Mouse (Mus musculus) kidney, postnatal 0 days (tissue): Measurements from ENCODE around the gene Mtif3. TPM values are rescaled to one million over a fixed set of nuclear protein-coding genes. Genes with fewer than 3 reads are reported as not detected.

Source experiments
- ATAC-seq: fragments of 200-750 bp; cut with Nextera tagmentation; replicated peaks from 2 replicates; pipeline ENCODE4 v1.8.0; 2017; ENCODE audit warnings: low read depth, moderate number of reproducible peaks, moderate TSS enrichment, moderate library complexity; ENCODE audit not compliant: low FRiP score
- DNase-seq: peaks from one replicate; pipeline ENCODE4 v3.0.0-alpha.2; 2016; ENCODE audit warnings: low spot score
- H3K27ac ChIP-seq: fragments of 300-500 bp; sonication (generic); 2 replicates; pipeline ENCODE4 v1.5.1; 2014; ENCODE audit warnings: mild to moderate bottlenecking
- H3K27me3 ChIP-seq: fragments of 300-500 bp; sonication (generic); 2 replicates; pipeline ENCODE4 v1.6.1; 2014; ENCODE audit warnings: low read length, mixed read lengths; ENCODE audit not compliant: insufficient read depth
- H3K36me3 ChIP-seq: fragments of 300-500 bp; sonication (generic); 2 replicates; pipeline ENCODE4 v1.6.1; 2014; ENCODE audit warnings: low read length, mixed read lengths; ENCODE audit not compliant: insufficient read depth
- H3K4me1 ChIP-seq: fragments of 300-500 bp; sonication (generic); replicated peaks from 2 replicates; pipeline ENCODE4 v1.6.1; 2014; ENCODE audit warnings: antibody characterized with exemption, low read length, mixed read lengths; ENCODE audit not compliant: insufficient read depth
- H3K4me2 ChIP-seq: fragments of 300-500 bp; sonication (generic); 2 replicates; pipeline ENCODE4 v1.6.1; 2014; ENCODE audit warnings: mild to moderate bottlenecking, low read length, moderate library complexity, mixed read lengths
- H3K4me3 ChIP-seq: fragments of 300-500 bp; sonication (generic); replicated peaks from 2 replicates; pipeline ENCODE4 v1.5.1; 2014; ENCODE audit warnings: low read depth, low read length
- H3K9ac ChIP-seq: fragments of 300-500 bp; sonication (generic); 2 replicates; pipeline ENCODE4 v1.6.1; 2014; ENCODE audit warnings: low read depth, low read length
- H3K9me3 ChIP-seq: fragments of 300-500 bp; sonication (generic); replicated peaks from 2 replicates; pipeline ENCODE4 v1.6.1; 2016; ENCODE audit warnings: low read length, inconsistent platforms, mixed read lengths
- CTCF ChIP-seq: IDR thresholded peaks from 2 replicates; pipeline ENCODE4 v1.5.1; 2016; ENCODE audit warnings: antibody characterized with exemption, low read depth, mild to moderate bottlenecking, moderate library complexity
- whole genome bisulfite sequencing: fragments of 180-500 bp; shearing (Covaris S2); extraction: QIAGEN DNeasy Blood & Tissue Kit; methylation state at CpG from one replicate; pipeline ENCODE4 v1.1.7; 2014; 5-methylcytosine and 5-hydroxymethylcytosine counted together
- polyA plus RNA-seq: library from polyadenylated mRNA; unstranded; fragments of >200 nt; fragmentation: Nextera tagmentation; extraction: Ambion mirVana; gene quantifications from 2 replicates; pipeline ENCODE4 v1.2.1, GENCODE M21; 2015

Gene Mtif3
- polyA plus RNA-seq, 1 experiment from 2014 or later: 32.3 TPM

DNA sequence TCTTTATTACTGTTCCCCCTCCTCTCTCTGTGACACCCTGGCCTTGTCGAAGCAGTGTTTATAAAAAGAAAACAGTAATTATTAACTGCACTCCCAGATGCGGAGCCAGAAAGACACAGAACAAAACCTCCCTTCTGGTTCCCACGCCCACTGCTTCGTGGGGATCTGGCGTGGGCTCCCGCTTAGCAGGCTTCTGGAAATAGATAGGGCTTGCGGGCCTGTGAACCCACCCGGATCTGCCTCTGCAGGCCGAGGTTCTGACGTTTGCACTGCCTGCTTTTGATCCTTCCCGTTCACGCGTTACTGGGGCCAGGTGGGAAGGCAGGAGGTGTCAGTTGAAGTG, 11.2 kb upstream of the Mtif3 start:
- Histone ChIP-seq H3K27me3 (no peaks in the 10 kb centered on the region), H3K36me3 (no peaks in the 10 kb centered on the region), H3K27ac (peak overlapping the region; percentile 60), H3K4me1 (peaks cover 11% of the 10 kb centered on the region), H3K9ac (no peak overlapping the region), H3K4me3 (no peak overlapping the region), H3K4me2 (peak overlapping the region; percentile 23), H3K9me3 (no peaks in the 10 kb centered on the region)
- no peak for DNase-seq
- WGBS: 21% methylated on average over 13 of the region's 13 CpGs
- no peak for ATAC-seq
- TF ChIP-seq CTCF: no peak

- Histone ChIP-seq H3K9me3 (no peaks in the 10 kb centered on the region), H3K4me1 (peaks cover 11% of the 10 kb centered on the region), H3K4me2 (peak overlapping the region; percentile 23; the same call in 1 of the 2 replicates), H3K9ac (no peak overlapping the region), H3K27ac (0 out of 2 replicates have a peak overlapping the region, but pooled peaks have one; percentile 31), H3K4me3 (no peak overlapping the region), H3K27me3 (no peaks in the 10 kb centered on the region), H3K36me3 (no peaks in the 10 kb centered on the region)
- ATAC-seq (peak; percentile 64), DNase-seq (peak; percentile 67)
- WGBS: 48% methylated on average over 25 of the region's 25 CpGs
- TF ChIP-seq CTCF: no peak
These were observed 10.5 kb upstream of the Mtif3 start for GRCm38 (mm10) chr5:146973858-146974780.

- Histone ChIP-seq H3K9ac (no peak overlapping the region), H3K9me3 (no peaks in the 10 kb centered on the region), H3K4me2 (no peak overlapping the region), H3K4me1 (peaks cover 11% of the 10 kb centered on the region), H3K27ac (no peak overlapping the region), H3K36me3 (no peaks in the 10 kb centered on the region), H3K4me3 (no peak overlapping the region), H3K27me3 (no peaks in the 10 kb centered on the region)
- no peak for TF ChIP-seq CTCF
- ATAC-seq: peak; percentile 51; the same call in 1 of the 2 replicates
- no peak for DNase-seq
- 65% methylated on average over 9 of the region's 9 CpGs for WGBS
These were observed 9.8 kb upstream of the Mtif3 start for GRCm38 (mm10) chr5:146973353-146973752.

GRCm38 (mm10) chr5:146971776-146972561, 8.4 kb upstream of the Mtif3 start:
- Histone ChIP-seq H3K9me3 (no peaks in the 10 kb centered on the region), H3K36me3 (no peaks in the 10 kb centered on the region), H3K4me1 (peaks cover 11% of the 10 kb centered on the region), H3K4me2 (no peak overlapping the region), H3K4me3 (no peak overlapping the region), H3K27ac (no peak overlapping the region), H3K9ac (no peak overlapping the region), H3K27me3 (no peaks in the 10 kb centered on the region)
- no peak for ATAC-seq
- no peak for DNase-seq
- TF ChIP-seq CTCF: no peak
- WGBS: 37% methylated on average over 10 of the region's 10 CpGs

DNA sequence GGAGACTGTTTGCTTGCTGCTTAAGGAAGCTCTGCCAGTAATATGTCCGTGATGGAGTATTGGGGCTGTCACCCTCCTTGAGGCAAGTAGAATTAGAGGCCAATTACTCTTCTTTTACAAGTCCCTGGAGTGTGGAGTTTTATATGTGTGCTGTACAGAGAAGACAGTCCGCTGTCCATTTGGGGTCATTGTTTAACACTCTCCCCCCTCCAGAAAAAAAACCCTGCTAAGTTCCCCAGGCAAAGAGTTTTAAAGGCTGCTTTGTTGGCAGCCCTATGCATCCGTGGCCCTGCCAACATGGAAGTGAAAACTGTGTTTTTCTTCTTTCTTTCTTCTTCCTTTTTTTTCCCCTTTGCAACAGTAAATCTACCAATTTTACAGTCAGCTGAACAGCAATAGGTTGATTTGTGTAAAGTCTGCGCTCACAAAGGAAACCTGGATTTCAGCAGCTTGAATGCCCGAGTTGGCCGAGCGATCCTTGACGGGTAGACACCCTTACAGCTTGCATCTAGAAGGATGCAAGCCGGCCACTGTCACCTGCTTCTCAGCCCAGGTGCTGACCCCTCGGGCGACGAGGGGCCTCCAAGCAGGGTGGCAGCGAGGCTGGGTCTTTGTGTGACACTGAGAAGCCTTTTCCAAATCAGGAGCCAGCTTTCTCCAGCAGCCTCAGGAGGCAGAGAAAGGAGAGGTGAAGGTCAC, 5.2 kb upstream of the Mtif3 start:
- no peak overlapping the region for H3K4me2 ChIP-seq
- no peak overlapping the region for H3K9ac ChIP-seq
- no peaks in the 10 kb centered on the region; the same call in 1 of the 2 replicates for H3K4me1 ChIP-seq
- H3K36me3 ChIP-seq: no peaks in the 10 kb centered on the region
- H3K4me3 ChIP-seq: no peak overlapping the region
- H3K27me3 ChIP-seq: no peaks in the 10 kb centered on the region
- TF ChIP-seq CTCF: no peak
- DNase-seq (no peak), ATAC-seq (no peak)
- 39% methylated on average over 13 of the region's 13 CpGs for WGBS
- no peak overlapping the region for H3K27ac ChIP-seq
- no peaks in the 10 kb centered on the region for H3K9me3 ChIP-seq

- Histone ChIP-seq H3K4me3 (peak overlapping the region; percentile 92), H3K27ac (no peak overlapping the region), H3K4me2 (peak overlapping the region; percentile 62), H3K27me3 (no peaks in the 10 kb centered on the region), H3K36me3 (0 out of 2 replicates have a peak, but pooled peaks cover under 1% of the 10 kb centered on the region), H3K4me1 (no peaks in the 10 kb centered on the region), H3K9ac (peak overlapping the region; percentile 82; the same call in 1 of the 2 replicates), H3K9me3 (no peaks in the 10 kb centered on the region)
- TF ChIP-seq CTCF: no peak
- DNase-seq: no peak
- ATAC-seq: peak; percentile 2; the same call in 1 of the 2 replicates
- 53% methylated on average over 8 of the region's 8 CpGs for WGBS
These were observed 308 bp upstream of the Mtif3 start for GRCm38 (mm10) chr5:146963937-146964278.
